Mouse (Mus musculus) adrenal gland, adult (tissue): ENCODE results near the gene Zfp2.
A peak's percentile ranks its signal among the peaks of the same experiment; 100 is the strongest.

Source experiments
- DNase-seq, 2 experiments: peaks; one replicate each; pipeline ENCODE4 v3.0.0; 2022 to 2023; ENCODE audit warnings: low spot score in 1 of 2; ENCODE audit not compliant: inconsistent age in 2 of 2

The Zfp2 gene

DNA sequence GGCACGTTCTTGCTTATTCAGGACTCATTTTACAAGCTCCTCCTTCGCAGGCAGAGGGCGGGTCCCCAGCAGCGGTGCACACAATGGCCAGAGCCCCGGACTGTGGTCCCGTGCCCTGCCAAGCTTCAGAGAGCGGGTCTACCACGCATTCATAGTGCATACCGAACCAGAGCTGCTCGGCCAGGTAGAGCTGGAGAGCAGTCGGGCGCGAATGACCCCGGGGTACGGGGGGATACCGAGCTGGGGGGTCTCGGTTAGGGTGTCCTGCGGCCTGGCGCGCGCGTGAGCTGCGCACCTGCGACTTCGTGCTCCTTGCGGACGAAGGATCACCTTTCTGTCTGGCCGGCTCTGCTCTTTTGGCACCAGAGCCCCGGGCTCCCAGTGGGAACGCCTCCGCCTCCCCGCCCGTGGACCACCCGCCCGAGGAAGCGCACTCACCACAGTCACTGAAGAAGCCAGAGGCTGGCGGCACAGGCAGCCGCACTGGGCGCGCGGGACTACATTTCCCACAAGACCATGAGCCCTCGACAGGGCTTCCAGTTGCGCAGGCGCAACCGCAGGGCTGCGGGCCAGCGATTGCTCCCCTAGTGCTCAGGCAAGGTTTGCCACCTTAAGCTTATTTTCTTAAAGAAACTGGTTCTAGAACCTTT is at the start of gene Zfp2:
Gene Zfp2 (minus strand): TSS at position 495 of the 650 bp plus-strand sequence.
- DNase-seq, result peak; percentile 92 to 96

DNA sequence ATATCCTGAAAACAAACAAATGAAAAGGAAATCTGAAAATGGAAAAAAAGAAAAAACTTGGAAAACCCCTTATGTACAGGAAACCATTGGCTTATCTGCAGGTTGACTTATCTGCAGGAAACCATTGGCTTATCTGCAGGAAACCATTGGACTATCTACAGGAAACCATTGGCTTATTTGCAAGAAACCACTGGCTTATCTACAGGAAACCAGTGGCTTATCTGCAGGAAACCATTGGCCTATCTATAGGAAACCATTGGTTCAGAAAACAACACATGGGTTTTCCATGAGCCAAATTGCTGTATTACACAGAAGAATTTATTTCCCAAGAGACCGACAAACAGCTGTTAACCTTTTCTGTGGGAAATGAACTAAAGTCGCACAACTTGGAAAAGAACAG is 48.9 kb upstream of the Zfp2 start:
- DNase-seq, result no peak

DNA sequence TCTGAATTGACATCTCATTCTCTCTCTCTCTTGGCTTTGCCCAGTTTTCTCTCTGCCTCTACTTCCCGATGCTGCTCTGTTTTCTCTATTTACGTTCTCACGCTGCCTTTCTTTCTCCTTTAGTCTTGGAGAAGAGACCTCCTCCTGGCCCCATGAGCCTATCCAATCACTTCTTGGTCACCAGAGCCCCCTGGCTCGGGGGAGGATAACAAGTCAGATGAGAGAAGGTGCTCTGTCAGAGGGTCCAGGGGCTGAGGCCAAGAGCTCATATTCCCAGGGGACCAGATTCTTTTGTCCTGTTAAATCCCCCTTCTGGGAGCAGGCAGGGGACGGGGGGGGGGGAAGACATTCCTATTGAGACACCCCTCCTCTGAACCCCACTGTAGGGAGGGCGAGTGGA is 37.7 kb upstream of the Zfp2 start, which contains the start of gene Prop1:
Gene Prop1 (minus strand): TSS at position 101 of the 400 bp plus-strand sequence.
- DNase-seq, result no peak

DNA sequence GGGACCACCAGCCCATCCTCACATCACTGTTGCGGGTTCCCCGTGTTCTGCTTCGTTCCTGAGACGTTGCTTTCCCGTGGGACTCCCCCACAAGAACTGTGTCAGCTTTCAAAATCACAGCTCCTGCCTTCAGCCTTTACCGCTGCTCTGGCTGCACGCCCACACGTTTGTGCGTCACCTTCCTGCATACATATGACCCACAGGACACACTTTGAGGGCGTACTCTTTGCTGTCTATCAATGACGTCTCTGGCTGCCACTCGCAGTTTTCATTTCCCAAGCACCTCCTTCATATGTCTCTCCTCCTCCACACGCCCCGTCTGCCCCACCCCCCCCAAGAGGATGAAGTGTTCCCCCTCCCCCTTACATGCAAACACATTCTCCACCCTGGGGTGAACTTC is 36.3 kb upstream of the Zfp2 start:
- peak in 1 of 2 experiments; percentile 51 for DNase-seq

DNA sequence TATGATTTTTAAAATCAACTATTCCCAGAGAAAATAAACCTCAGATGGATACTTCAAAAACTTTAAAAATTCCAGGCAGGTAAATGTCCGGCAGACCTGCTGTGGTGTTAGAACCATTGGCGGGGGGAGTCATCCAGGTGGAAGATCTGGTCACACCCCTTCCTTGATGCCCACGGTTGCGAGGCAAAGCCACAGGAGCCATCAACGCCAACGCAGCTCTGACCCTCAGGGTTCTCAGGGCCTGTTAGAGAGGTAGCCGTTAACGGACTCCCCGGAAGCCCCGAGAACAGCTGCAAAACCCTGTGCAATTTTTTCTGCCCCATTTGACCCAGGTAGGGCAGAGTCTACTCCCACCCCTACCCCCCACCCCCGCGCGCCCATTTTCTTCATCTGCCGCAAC is 27.5 kb upstream of the Zfp2 start, which contains the start of gene 4933414I15Rik:
Gene 4933414I15Rik (minus strand): TSS at position 260 of the 400 bp plus-strand sequence.
- DNase-seq, result no peak

DNA sequence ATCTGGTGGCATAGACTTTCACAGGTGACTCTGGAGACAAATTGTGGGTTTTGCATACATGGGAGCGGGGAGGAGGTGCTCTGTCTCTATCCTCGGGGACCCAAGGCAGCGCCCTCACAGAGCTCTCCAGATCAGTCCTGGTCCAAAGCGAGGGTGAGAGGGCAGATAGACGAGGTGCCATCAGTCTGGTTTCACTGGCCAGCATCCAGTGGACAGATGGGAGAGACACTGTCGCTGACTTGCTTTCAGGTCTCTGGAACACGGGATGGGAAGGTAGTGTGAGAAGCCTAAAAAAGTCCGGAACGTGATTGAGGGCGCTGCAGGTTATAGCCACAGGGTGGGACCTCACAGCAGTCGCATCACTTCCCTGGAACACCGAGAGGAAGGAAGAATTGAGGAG is 26.4 kb upstream of the Zfp2 start:
- DNase-seq, result no peak

DNA sequence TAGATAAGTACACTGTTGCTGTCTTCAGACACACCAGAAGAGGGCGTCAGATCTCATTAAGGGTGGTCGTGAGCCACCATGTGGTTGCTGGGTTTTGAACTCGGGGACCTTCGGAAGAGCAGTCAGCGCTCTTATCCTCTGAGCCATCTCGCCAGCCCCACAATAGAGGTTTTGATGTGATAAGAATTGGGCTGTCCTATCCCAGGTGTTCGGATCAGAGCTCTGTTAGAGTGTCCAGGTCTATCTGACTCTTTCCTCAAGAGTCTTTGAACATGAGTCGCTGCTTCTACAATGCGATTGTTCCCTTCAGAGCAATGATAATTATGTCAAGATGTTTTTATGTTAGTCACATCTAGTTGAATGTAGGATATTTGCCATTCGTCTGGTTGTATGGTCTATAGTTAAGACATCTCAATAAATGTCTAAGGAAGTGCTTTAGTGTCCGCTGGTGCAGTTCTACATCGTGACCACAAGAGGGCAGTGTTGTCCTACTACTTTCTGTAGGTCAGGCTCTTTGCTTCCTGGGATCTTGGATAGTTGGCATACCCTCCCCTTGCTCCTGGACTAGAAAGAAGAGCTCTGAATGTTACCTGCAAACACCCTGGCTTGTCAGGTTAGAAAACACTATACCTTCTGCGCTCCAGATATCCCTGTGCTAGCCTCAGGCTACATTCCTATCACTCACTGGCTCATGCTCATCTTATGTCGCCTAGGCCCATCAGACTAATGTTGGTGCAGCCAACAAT is 23.8 kb upstream of the Zfp2 start:
- DNase-seq, result peak in 1 of 2 experiments; percentile 77

DNA sequence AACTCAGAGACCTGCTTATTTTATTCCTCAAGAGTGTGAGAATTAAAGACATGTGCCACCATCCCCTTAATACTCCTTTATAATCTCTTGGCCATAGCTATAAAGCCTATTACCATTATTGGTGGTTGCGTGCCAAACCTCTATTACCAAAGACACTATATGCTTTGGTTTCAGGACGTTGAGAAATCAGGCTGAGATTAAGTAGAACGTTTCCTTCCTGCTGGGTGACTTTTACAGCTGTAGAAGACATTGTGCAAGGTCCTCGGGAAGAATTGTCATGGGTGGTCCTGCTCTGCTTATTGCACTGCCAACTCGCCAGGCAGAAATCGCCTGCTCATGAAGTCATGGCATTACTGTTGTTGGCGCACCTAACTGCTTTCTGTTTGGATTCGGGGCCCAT is 22.5 kb upstream of the Zfp2 start:
- DNase-seq, result no peak

DNA sequence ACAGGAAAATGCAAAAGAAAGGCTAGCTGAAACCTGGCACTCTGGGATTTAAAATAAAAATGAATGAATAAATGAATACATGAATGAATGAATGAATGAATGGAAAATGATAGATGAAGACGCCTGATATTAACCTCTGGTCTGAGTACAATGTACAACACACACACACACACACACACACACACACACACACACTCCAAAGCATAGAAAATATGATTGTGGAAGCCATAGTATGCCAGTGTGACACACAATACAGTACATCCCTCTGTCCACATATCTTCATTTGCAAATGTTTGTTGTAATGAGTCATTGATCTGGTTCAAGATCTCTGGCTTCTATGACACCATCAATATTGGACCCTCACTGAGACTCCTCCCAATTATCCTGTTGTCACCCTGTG is 16.1 kb upstream of the Zfp2 start:
- no peak for DNase-seq

DNA sequence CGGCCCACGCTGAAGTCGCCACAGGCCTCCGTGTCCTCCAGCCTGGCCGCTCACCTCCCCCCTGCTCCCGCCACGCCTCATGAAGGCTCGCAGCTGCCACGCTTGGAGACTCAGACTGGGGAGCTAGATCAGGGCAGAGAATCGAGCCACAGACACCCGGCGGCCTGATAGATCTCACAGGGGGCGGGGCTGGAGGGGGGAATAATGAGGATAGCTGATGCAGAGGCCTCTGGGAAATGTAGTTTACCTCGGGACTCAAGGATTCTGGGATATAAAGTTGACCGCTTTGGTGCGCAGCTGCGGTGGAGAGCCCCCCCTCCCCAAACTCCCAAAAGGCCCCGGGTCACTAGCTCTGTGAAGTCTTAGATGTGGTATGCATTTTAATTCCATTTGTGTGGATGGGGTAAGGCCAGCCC is 15.5 kb upstream of the Zfp2 start, which contains the start of gene Zfp354b:
Gene Zfp354b (minus strand): TSS at position 183 of the 416 bp plus-strand sequence.
- peak; percentile 87 to 95 for DNase-seq

DNA sequence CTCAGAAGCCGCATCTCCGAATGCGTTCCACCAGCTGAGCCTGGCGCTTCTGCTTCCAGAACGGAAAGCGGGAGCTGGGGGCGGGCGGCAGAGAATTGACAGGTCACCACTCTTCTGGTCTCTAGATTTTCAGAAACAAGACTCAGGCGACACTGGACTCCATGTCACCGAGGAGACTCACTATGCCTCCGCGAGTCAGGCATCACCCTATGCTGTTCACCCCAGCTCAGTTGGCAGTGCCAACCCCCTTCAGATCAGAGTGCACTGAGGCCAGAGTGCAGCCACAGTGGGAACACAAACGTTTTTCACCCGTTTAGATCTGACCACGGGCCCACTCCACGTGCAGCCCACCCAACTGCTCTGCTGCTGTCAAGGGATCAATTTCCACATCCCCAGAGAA is 15.1 kb upstream of the Zfp2 start:
- no peak for DNase-seq

DNA sequence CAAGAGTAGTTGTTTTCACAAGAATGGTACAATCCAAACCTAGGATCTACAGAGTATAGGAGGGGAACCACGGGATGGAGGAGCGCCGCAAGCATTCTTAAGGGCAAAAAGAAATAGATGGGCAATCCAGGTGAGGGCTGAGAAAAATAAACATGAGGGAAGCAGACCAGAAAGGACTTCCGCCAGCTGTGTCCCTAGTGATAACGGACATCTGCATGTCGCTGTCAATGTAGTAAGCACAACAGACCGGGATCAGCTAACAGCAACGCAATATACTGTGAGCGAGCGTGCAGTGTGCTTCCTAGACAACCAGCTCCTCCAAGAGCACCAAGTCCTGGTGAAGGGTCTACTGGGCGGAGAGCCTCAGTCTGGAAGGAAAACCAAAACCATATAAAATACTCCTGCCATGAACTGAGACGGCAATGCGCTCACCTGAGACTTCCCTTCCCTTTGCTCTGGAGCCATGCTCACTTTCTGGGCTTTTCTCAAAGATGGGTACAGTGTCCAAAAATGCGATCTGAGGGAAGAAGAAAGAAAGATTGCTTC is 14.6 kb upstream of the Zfp2 start:
- no peak for DNase-seq

DNA sequence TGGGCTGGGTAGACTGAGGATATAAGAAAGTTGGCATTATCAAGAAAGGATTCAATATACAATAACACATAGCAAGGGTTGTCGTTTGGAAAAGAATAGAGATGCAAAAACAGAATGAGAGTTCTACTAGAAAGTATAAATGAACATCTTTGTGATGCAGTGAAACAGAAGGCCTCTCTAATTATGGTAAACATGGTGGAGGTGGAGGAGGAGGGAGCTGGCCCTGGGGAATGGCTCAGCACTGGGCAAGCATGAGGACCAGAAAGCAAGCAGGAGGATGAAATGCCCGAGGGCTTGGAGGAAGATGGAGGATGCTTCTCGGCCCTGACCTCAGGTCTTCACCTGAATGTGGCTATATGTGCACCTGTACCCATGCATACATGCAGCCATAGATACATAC is 1.5 kb downstream of the Zfp2 start:
- no peak for DNase-seq

DNA sequence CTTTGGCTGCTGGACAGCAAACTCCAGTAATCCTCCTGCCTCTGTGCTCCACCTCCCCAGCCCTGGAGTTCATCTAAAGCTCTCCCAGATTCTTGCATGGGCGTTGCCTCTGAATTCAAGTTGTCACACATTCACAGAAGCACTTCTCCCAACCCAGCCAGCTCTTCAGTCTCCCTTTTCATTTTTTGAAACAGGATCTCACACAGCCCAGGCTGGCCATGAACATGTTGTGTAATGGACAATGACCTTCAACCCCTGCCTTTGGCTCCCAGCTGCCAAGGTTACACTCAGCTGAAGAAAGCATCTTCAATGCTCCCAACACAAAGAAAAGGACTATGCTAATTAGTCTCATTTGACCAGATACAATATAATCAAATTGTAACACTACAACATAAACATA is 2.7 kb downstream of the Zfp2 start:
- DNase-seq, result peak in 1 of 2 experiments; percentile 65

DNA sequence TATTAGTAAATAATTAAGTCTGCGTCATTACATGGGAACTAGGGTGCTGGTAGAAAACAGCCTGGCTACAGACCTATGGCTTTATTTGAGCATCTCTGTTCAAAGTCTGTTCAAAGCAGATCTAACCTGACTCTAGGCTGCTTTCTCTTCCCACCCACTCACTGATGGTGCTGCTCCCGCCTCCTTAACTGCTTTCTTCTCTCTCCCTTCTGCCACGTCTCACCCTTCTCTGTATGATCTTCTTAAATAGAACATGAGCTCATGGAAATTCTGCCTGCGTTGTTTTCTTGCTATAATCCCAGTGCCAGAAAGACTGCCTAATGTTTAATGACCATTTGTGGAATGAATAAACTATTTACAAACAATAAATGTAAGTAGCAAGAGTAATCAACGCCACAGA is 7.8 kb downstream of the Zfp2 start:
- no peak for DNase-seq

DNA sequence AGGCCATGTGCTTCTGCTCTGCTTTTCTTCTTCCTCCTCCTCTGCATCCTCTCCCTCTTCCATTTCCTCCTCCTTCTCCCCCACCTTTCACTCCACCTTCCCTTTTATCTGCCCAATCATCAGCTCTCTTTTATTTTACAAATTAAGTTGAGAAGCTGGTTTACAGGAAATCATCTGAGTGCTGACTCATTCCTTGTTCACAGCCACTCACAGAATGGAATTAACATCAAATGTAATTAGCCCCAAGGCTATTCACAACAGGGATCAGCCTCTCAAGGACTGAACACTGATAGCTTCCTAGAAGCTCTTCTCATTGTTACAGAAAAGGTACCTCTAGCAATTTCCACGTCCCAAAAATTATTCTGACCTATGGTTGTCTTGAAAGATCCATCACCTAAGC is 18.6 kb downstream of the Zfp2 start:
- DNase-seq, result no peak

DNA sequence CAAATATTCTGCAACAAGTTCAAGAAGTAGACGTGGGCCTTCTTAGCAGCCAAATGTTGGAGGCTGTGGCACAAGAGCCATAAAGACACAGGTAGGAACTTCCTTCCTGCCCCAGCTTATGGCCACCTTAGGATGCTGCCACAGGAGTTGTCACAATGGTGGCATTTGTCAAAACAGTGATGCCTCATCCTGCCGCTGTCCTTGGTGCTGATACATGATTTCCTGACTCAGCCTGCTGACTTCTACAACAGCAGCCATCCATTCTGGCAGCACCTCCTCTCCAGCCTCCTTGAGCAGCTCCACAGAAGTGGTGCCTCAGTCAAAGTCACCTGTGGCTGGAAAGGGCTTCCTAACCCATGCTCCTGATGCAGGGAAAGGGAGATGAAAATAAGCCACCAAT is 23.5 kb downstream of the Zfp2 start:
- no peak for DNase-seq

DNA sequence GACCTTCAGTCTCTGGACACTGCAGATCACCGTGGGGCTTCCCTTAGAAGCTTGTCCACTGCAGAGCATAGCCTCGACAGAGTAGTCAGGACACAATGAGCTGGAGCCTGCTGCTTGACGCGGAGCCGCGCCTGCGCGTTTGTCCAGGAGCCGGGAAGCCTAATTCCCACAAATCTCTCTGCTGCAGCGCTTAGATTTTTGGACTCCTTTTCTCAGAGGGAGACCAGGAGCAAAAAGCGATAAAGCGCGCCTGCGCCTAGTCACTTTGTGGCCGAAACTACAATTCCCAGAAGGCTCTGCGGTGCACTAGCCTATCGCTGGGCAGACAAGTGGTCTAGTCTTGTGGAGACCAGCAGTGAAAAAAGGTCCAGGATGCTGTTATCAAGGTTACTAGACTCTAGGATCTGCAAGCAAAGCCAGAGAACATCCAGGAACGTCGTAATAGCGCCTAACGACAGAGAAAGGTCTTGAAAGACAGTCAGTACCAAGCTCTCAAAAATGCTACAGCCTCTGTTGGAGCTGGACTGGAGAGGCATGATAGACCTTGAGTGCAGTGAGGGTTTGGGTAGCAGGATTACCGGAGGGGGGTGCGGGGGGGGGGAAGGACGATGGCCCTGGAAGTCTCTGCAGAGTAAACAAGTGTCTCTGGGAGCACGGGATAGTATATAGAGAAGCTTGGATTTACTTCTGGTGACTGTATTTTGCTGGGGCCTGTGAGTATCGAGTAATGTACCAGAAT is 28.4 kb downstream of the Zfp2 start, which contains the start of gene Zfp454:
Gene Zfp454 (minus strand): TSS at position 262 of the 739 bp plus-strand sequence.
- peak; percentile 95 to 97 for DNase-seq

DNA sequence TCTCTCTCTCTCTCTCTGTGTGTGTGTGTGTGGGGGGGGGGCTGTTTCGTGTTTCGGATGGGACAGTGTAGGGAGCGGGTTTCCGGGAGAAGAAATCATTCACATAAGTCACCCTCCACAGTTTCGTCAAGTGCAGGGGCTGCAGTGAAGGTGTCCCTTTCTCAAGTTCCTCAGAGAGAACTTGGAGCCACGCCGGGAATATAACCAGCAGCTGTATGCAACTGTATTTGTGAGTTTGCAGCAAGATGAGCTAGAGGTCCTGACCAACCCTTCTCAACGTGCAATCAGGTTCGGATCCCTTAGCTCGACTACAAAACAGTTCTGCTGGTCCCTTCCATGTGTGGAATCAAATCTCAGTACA is 29.1 kb downstream of the Zfp2 start:
- DNase-seq, result no peak

DNA sequence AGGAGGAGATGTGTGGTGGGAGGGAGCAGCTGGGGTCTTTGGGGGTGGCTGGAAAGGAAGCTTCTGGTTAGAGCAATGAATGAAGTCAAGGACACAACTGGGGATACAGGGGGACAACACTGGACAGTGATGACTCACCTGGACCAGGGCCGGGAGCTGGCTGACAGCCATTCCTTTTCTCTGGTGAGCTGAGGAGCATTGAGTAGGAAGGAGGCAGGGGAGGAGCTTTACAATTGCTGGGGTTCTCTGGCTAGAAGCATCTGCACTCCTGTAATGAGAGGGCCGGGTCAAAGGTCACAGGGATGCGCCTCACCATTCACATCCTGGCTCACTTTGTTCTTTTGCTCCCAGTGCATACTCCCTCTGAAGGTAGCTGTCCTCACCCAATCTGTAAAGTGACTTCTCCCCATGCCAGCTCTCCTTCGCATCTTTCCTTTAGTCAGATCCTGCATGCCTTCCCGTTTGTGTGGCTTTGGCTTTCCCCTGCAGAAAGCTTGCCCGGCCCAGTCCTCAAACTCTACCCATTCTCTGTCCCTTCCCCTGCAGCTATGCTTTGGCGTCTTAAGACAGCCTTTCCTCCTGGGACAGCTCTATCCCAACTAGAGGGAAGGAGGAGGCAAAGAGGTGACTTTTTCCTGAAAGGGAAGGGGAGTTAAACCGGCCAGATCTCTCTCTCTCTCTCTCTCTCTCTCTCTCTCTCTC is 29.6 kb downstream of the Zfp2 start:
- DNase-seq, result peak; percentile 80 to 88

DNA sequence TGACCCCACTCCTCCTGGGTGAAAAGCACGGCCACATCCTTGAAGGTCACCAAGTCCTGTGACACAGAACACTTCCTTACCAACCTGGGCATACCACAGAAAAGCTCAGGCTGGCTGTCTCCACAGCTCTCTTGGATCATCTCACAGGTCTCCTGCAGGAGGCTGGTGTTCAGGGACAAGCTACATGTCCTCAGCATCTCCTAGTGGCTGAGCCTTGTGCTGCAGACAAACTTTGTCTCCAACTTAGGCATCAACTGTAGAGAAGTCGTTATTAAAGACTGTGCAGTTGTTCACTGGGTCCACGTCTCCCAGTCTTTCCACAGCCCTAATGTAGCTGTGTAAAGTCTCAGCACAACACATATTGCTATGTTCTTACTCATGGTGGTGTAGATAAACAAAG is 32.2 kb downstream of the Zfp2 start:
- DNase-seq, result no peak
